Mouse (Mus musculus): ENCODE data around the gene Plekhh3.

Gene Plekhh3

DNA sequence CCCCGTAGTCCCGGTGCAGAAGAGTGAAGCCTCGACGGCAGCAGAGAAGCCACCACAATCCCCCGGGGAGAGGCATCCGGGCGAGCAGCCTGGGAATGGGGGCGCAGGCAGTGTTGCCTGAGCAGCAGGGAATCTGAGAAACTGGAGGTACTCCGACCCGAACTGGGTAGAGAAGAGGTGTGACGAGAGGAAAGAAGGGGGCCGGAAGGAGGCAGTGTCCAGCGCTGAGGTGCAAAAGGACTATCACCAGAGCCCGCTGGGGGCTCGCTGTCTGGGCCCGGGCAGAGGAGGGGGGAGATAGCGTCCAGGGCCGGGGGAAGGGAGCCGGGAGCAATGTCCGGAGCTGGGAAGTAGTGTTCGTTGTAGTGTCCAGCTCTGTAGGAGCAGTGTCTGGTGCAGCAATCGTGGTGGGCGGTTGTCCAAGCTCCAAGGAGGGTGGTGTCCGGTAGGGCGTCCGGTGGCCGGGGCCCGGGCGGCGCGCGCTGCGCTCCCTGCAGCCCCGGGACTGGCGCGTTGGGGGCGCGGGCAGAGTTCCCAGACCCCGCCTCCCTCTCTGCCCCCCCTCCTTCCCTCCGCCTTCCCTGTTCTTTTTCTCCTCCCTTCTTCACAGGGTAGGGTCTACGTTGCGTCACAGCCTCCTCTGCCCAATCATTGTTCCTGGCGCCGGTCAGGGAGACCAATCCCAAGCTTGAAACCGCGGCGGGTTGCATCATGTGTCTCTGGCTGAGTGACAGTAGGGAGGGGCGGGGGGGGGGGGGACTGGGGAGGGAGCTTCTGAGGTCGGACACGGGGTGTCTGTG, at the start of gene Plekhh3:
Gene Plekhh3, minus strand, starts transcription at position 541 of the 800 bp plus-strand sequence.
- peak; percentile 96 for DNase-seq (ENCODE audit: low spot score in 2 of 2)

- no peak for DNase-seq (ENCODE audit: low spot score in 2 of 2)
Observed at GRCm38 (mm10) chr11:101220853-101221252, 49.7 kb upstream of the Plekhh3 start.

GRCm38 (mm10) chr11:101218436-101219055, 47.4 kb upstream of the Plekhh3 start:
- no peak for DNase-seq (ENCODE audit: low spot score in 2 of 2)

DNA sequence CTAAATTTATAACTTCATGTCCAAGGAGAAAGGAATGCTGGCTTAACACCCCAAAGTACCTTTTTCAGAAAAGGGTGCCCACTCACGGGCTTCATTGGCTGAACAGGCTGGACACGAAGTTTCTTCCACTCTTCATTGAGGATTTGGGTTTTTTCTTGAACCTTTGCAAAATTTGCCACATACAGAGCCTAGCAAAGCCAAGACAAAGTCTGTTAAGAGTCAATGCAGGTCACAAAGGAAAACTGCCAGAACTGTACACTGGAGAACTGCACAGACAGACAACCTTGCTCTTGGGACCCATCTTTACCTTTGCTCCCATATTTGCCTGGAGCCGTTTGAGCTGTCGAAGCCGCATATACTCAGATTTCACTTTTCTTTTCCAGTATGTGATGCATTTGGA, 45.8 kb upstream of the Plekhh3 start:
- DNase-seq (ENCODE audit: low spot score in 2 of 2), result no peak

DNA sequence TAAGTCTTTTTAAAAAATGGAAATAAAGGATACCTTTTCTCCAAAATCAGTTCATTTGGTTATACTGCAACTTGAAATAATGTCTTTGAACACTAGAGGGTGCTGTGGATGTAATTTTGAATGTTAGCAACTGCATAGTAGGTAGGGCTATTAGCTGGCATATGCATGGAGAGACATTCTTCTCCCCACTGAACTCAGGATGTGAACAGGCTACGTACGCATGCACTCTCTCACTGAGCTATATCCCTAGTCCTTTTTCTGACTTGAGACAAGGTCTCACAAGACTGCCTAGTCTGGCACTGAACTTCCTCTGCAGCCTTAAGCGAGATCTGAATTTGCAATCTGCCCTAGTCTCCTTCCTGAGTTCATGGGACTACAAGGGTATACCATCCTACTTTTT, 40.8 kb upstream of the Plekhh3 start:
- DNase-seq (ENCODE audit: low spot score in 2 of 2), result peak in 1 of 2 experiments; percentile 26

DNA sequence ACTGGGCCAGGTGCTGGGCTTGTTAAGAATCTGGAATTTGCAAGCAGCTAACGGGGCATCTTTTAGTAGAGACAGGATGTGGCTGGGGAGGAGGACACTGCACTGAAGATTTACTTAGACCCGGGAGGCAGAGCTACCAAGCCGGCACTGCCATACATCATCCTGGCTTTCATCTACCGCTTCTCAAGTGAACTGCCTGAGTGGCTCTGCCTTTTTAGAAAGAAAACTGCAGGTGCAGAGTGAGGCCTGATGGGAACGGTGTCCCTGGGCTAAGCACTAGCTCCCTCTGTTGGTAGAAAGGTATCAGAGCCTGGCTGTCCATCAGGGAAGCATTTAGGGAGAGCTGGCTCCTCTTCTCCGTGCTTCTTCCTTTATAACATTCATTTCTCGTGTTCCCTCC, 29.8 kb upstream of the Plekhh3 start:
- DNase-seq (ENCODE audit: low spot score in 2 of 2), result peak; percentile 42 to 67

DNA sequence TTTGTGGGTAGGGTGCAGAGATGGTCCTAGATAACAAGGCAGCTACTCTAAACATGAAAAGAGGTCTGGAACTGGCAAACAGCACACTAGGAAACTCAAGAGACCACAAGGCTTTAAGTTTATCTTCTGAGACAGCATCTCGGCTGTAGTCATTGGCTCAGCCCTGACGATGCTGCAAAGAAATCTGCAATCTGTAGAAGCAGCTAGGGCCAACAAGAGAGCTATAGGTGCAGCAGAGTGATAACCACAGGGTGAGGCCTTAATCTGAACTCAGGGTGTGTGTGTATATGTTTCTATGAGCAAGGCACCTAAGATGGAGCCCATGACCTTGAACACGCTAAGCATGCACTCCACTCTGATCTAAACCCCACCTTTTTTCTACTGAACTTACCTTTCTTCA, 28.4 kb upstream of the Plekhh3 start:
- DNase-seq (ENCODE audit: low spot score in 2 of 2), result no peak

DNA sequence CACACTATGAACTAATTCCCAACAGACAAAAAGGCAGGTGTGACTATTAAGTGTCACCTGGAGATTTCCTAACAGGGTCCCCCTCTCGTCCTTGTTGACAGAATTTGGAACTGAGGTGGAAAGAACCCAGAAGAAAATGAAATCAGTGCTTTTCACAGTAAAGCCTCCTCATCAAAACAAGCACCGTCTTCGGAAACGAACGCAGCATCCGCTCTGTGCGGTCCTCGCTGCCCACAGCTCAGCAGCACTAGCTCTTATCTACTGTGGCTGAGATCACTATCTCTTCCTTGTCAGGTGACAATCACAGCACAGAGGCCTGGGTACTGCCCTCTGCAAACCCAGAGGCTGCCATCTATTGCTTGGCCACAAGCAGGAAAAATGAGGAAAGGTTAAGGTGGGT, 25.0 kb upstream of the Plekhh3 start:
- DNase-seq (ENCODE audit: low spot score in 2 of 2), result no peak

- DNase-seq (ENCODE audit: low spot score in 2 of 2), result no peak
Observed at GRCm38 (mm10) chr11:101195571-101195970, 24.4 kb upstream of the Plekhh3 start.

- no peak for DNase-seq (ENCODE audit: low spot score in 2 of 2)
Observed at GRCm38 (mm10) chr11:101195101-101195500, 23.9 kb upstream of the Plekhh3 start.

DNA sequence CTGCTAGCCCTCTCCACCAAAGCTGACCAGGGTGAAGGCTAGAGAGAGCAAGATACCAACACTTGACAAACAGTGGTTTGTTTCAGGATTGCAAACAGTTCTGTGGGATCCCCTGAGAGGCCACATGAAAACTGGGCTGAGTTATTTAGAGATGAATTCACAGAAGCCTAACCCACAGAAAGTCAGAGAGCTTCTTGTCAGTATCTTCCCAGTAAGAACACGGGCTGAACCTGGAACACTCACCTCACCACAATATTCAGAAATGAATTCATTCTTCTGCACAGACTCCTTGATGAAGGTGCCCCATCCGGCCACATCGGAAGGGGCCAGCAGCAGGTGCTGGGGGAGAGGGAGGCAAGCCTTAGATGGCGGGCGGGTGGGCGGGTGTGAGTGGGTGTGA, 23.5 kb upstream of the Plekhh3 start:
- DNase-seq (ENCODE audit: low spot score in 2 of 2), result no peak

- DNase-seq (ENCODE audit: low spot score in 2 of 2), result no peak
Observed at GRCm38 (mm10) chr11:101194137-101194536, 23.0 kb upstream of the Plekhh3 start.

DNA sequence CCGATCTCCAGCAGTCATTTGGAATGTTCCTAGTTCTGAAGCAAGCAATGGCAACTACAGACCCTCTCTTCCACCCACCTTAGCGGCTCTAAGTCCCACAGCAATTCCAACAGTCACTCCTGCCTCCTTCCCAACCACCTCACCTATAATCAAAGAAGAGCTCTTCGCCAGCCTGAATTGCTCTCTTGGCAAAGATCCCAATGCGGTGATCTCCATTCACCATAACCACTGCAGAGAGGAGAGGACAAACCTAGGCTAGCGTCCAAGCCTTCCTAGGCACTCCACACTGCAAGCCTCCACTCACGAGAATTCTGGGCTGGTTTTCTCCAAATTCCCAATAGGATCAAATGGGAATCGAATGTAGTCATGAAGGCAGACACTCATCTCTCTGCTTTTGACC, 21.9 kb upstream of the Plekhh3 start:
- no peak for DNase-seq (ENCODE audit: low spot score in 2 of 2)

GRCm38 (mm10) chr11:101192646-101193045, 21.5 kb upstream of the Plekhh3 start:
- DNase-seq (ENCODE audit: low spot score in 2 of 2), result no peak

DNA sequence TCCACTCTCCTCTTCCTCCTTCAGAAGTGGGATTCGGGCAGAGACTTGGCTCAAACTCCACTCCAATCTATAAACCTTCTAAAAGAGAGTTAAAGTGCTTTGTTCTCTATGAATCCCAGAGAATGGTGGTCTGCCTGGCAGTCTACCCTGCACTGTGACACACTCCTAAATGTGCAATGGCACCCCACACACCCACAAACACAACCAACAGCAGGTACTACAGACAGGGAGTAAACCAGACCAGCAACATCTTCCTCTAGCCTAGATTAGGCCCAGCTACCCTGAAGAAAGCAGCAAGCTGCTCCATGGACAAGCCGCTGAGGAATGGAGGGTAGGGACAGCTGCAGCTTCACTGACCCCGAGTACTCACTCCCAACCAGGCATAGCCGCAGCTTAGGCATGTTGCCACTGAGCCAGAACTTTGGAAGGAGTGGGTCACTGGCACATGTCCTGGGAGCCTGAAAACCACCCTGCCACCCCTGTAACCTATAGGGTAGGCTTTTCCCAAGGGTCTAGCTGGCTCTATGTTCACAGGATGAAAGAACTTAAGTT, 20.8 kb upstream of the Plekhh3 start:
- no peak for DNase-seq (ENCODE audit: low spot score in 2 of 2)

DNA sequence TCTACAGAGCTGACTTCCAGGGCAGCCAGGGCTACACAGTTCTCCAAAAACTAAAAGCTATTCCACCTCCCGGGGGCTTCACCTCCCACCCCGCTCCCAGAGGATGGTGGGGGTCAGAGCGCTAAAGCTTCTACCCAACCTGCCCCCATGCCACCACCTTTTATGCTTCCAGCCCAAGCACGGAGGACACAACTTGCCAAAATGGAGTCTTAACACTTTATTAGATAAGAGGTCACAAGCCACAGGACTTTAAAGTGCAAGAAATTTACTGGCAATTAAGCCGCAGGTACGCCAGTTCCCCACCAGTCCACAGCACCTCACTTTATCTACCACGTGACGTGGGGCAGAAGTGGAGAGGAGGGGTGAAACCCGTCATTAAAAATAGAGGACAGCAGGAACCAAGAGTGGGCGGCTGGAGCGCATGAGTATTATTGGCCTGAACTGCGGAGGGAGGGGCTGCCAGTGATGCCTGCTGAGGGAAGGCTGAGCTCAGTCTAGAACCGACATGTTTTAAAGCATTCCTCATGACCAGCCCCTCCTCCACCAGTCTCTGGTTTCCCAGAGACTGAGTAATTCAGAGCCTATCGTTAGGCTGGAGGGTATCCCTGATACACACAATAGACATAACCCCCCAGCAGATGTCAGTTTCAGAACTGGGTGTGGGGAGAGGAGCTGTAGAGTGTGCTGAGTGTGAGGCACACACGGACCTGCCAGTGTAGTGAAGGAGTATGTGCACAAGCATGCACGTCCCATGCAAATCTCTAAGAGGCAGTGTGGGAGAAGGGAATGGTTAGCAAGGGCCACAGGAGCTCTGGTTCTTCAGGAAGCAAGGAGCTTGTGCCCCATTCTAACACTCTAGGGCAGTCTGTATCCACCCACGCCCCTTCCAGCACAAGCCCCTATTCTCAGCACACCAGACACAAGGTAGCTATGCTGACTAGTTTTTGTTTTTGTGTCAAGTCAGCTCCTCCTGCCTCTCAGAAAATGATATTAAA, 20.1 kb upstream of the Plekhh3 start:
- peak in 1 of 2 experiments; percentile 43 for DNase-seq (ENCODE audit: low spot score in 2 of 2)

DNA sequence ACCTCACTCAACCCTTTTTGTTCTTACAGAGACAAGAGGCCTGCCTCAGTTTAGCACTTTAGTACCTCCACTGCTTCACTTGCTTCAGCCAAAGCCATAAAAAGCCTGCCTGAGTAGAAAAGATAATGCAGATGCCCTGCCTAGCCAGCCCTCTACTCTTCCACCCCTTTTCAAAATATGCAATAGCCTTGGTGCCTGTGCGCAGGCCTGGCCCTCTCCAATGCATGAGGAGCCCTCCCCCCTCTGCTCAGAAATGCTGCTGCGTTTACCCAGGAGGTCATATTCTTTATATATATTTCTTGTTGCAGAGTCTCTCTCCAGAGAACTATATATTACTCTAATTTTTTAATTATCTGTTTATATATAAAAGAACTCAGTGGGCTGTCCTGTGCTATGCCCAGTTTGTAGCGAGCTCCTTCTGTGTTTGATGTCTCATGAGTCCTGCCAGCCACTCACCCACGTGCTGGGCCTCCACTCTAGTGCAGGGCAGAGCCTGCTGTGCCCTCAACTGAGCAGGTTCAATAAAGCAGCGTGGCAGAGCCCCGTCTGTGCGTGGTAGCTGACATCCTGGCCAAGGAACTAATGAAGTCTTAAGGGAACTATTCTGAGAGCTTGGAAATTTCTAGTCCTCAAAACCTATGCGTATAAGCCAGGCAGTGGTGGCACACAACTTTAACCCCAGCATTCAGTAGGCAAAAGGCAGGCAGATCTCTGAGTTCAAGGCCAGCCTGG, 19.2 kb upstream of the Plekhh3 start:
- DNase-seq (ENCODE audit: low spot score in 2 of 2), result no peak

GRCm38 (mm10) chr11:101189495-101190180, 18.5 kb upstream of the Plekhh3 start:
- peak in 1 of 2 experiments; percentile 49 for DNase-seq (ENCODE audit: low spot score in 2 of 2)

GRCm38 (mm10) chr11:101188166-101188805, 17.1 kb upstream of the Plekhh3 start:
- DNase-seq (ENCODE audit: low spot score in 2 of 2), result no peak

DNA sequence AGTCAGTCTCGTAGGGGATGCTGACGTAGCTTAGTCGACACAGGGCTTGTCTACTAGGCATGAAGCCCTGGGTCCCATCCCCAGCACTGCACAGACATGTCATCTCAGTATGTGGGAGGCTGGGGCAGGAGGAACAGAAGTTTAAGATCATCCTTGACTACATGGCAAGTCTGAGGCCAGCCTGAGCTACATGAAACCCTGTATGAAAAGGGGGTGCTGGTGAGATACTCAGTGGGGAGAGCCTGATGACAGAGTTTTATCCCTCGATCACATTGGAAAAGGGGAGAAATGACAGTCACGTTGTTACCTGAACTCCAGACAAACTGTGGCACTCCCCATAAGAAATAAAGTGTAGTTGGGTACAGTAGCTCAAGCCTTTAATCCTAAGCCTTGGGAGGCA, 16.4 kb upstream of the Plekhh3 start:
- no peak for DNase-seq (ENCODE audit: low spot score in 2 of 2)
